Mouse (Mus musculus): ENCODE data around the gene Mcm9. TPM values are rescaled to one million over a fixed set of nuclear protein-coding genes. Genes with fewer than 3 reads are reported as not detected.
A peak's percentile ranks its signal among the peaks of the same experiment; 100 is the strongest.
"Not testable (repeated sequence)": the region's sequence is repeated elsewhere in the genome, so short reads cannot be mapped to it uniquely, and the experiment has no call there.

The Mcm9 gene
- 3.9 and 5.4 TPM in 2 replicates for total RNA-seq (2014; rRNA removed; ENCODE audit: low replicate concordance)
- polyA plus RNA-seq (2015; fragmentation: Nextera tagmentation; extraction: Ambion mirVana), result 5.6 and 5.8 TPM in 2 replicates

- DNase-seq (ENCODE audit: low spot score); ATAC-seq (ENCODE audit: insufficient read depth, low read depth); H3K4me1 ChIP-seq (ENCODE audit: control insufficient read depth, insufficient read depth); H3K9me3 ChIP-seq (replicated peaks; ENCODE audit: control insufficient read depth, low read length); H3K27me3 ChIP-seq (ENCODE audit: control insufficient read depth, insufficient read depth, low read length); H3K36me3 ChIP-seq (replicated peaks; ENCODE audit: control insufficient read depth, insufficient read depth, low read length): not testable (repeated sequence)
- Histone ChIP-seq H3K9ac (replicated peaks; ENCODE audit: low read depth, low read length) (peak within 1 kb of the TSS; percentile 84), H3K4me3 (ENCODE audit: low read depth, low read length) (peak within 1 kb of the TSS; percentile 93), H3K4me2 (ENCODE audit: low read depth, low read length) (peak within 1 kb of the TSS; percentile 63), H3K27ac (ENCODE audit: low read depth) (peak within 1 kb of the TSS; percentile 96)
- 52% methylated on average over 10 of the region's 10 CpGs for WGBS
These were observed at the start of gene Mcm9 for GRCm38 (mm10) chr10:53630339-53630738. Mcm9 (minus strand) TSS chr10:53630439.

- 36% methylated on average over 4 of the region's 4 CpGs for WGBS
- Histone ChIP-seq H3K9me3 (replicated peaks; ENCODE audit: control insufficient read depth, low read length) (no peaks in the 10 kb centered on the region), H3K9ac (replicated peaks; ENCODE audit: low read depth, low read length) (no peak overlapping the region), H3K27me3 (ENCODE audit: control insufficient read depth, insufficient read depth, low read length) (no peaks in the 10 kb centered on the region), H3K4me3 (ENCODE audit: low read depth, low read length) (no peak overlapping the region), H3K4me2 (ENCODE audit: low read depth, low read length) (peak overlapping the region; percentile 32; the same call in 1 of the 2 replicates), H3K27ac (ENCODE audit: low read depth) (peak overlapping the region; percentile 63; the same call in 1 of the 2 replicates), H3K4me1 (ENCODE audit: control insufficient read depth, insufficient read depth) (no peaks in the 10 kb centered on the region), H3K36me3 (replicated peaks; ENCODE audit: control insufficient read depth, insufficient read depth, low read length) (no peaks in the 10 kb centered on the region)
- ATAC-seq (ENCODE audit: insufficient read depth, low read depth) (peak; percentile 62), DNase-seq (ENCODE audit: low spot score) (peak; percentile 7)
- no peak for TF ChIP-seq CTCF (IDR thresholded peaks at IDR 0.05; ENCODE audit: low read depth)
- TF ChIP-seq EP300 (IDR thresholded peaks at IDR 0.05; ENCODE audit: low read depth), result no peak
These were observed 31.5 kb upstream of the Mcm9 start for GRCm38 (mm10) chr10:53661788-53662187.

GRCm38 (mm10) chr10:53654239-53654638 is 24.0 kb upstream of the Mcm9 start:
- not testable (repeated sequence) for H3K4me2 ChIP-seq (ENCODE audit: low read depth, low read length); H3K9me3 ChIP-seq (replicated peaks; ENCODE audit: control insufficient read depth, low read length); DNase-seq (ENCODE audit: low spot score); H3K4me3 ChIP-seq (ENCODE audit: low read depth, low read length); H3K36me3 ChIP-seq (replicated peaks; ENCODE audit: control insufficient read depth, insufficient read depth, low read length); H3K27ac ChIP-seq (ENCODE audit: low read depth); H3K4me1 ChIP-seq (ENCODE audit: control insufficient read depth, insufficient read depth); H3K27me3 ChIP-seq (ENCODE audit: control insufficient read depth, insufficient read depth, low read length); H3K9ac ChIP-seq (replicated peaks; ENCODE audit: low read depth, low read length); ATAC-seq (ENCODE audit: insufficient read depth, low read depth)
- peak; percentile 24 for TF ChIP-seq CTCF (IDR thresholded peaks at IDR 0.05; ENCODE audit: low read depth)
- WGBS, result 72% methylated on average over 5 of the region's 5 CpGs

GRCm38 (mm10) chr10:53650683-53651082 is 20.4 kb upstream of the Mcm9 start:
- WGBS, result 80% methylated on average over 2 of the region's 2 CpGs
- Histone ChIP-seq H3K4me2 (ENCODE audit: low read depth, low read length) (no peak overlapping the region), H3K27ac (ENCODE audit: low read depth) (no peak overlapping the region), H3K4me1 (ENCODE audit: control insufficient read depth, insufficient read depth) (no peaks in the 10 kb centered on the region), H3K9me3 (replicated peaks; ENCODE audit: control insufficient read depth, low read length) (no peaks in the 10 kb centered on the region), H3K36me3 (replicated peaks; ENCODE audit: control insufficient read depth, insufficient read depth, low read length) (no peaks in the 10 kb centered on the region), H3K27me3 (ENCODE audit: control insufficient read depth, insufficient read depth, low read length) (no peaks in the 10 kb centered on the region), H3K4me3 (ENCODE audit: low read depth, low read length) (no peak overlapping the region), H3K9ac (replicated peaks; ENCODE audit: low read depth, low read length) (no peak overlapping the region)
- TF ChIP-seq CTCF (IDR thresholded peaks at IDR 0.05; ENCODE audit: low read depth) (no peak), EP300 (IDR thresholded peaks at IDR 0.05; ENCODE audit: low read depth) (no peak)
- DNase-seq (ENCODE audit: low spot score) (no peak), ATAC-seq (ENCODE audit: insufficient read depth, low read depth) (no peak)

- no peaks in the 10 kb centered on the region for H3K36me3 ChIP-seq (replicated peaks; ENCODE audit: control insufficient read depth, insufficient read depth, low read length)
- no peaks in the 10 kb centered on the region for H3K4me1 ChIP-seq (ENCODE audit: control insufficient read depth, insufficient read depth)
- H3K9ac ChIP-seq (replicated peaks; ENCODE audit: low read depth, low read length), result no peak overlapping the region
- ATAC-seq (ENCODE audit: insufficient read depth, low read depth), result peak; percentile 49; the same call in 1 of the 2 replicates
- peak; percentile 61 for DNase-seq (ENCODE audit: low spot score)
- H3K27ac ChIP-seq (ENCODE audit: low read depth), result no peak overlapping the region
- H3K9me3 ChIP-seq (replicated peaks; ENCODE audit: control insufficient read depth, low read length), result no peaks in the 10 kb centered on the region
- H3K4me2 ChIP-seq (ENCODE audit: low read depth, low read length), result no peak overlapping the region
- no peaks in the 10 kb centered on the region for H3K27me3 ChIP-seq (ENCODE audit: control insufficient read depth, insufficient read depth, low read length)
- no peak overlapping the region for H3K4me3 ChIP-seq (ENCODE audit: low read depth, low read length)
- TF ChIP-seq CTCF (IDR thresholded peaks at IDR 0.05; ENCODE audit: low read depth) (peak; percentile 93), EP300 (IDR thresholded peaks at IDR 0.05; ENCODE audit: low read depth) (no peak)
These were observed 11.3 kb upstream of the Mcm9 start for GRCm38 (mm10) chr10:53641507-53641906.

Measured in heart, postnatal 0 days (tissue).